Mouse (Mus musculus) liver, postnatal 0 days (tissue): ENCODE results near the gene Fut4.

Experiments used
- CTCF ChIP-seq: sonication (generic); IDR thresholded peaks from 2 replicates; pipeline ENCODE4 v1.5.1; 2016; ENCODE audit warnings: antibody characterized with exemption, low read depth
- EP300 ChIP-seq: IDR thresholded peaks from 2 replicates; pipeline ENCODE4 v1.6.1; 2016; ENCODE audit warnings: antibody characterized with exemption, low read depth, mild to moderate bottlenecking

- TF ChIP-seq CTCF: no peak
- no peak for TF ChIP-seq EP300
Measured at GRCm38 (mm10) chr9:14710910-14711309, 41.3 kb downstream of the Fut4 start.
